Mouse (Mus musculus): ENCODE data around the gene Il22. TPM values are rescaled to one million over a fixed set of nuclear protein-coding genes. Genes with fewer than 3 reads are reported as not detected.

The Il22 gene
- not detected in 2 replicates for polyA plus RNA-seq (2012; ENCODE audit: low replicate concordance)

GRCm38 (mm10) chr10:118204642-118205041 lies at the start of gene Il22:
Gene Il22, plus strand, starts transcription at chr10:118204942.

GRCm38 (mm10) chr10:118240680-118241079 lies 35.9 kb downstream of the Il22 start, which contains the start of gene Gm32717:
Gene Gm32717, minus strand, starts transcription at chr10:118240780.

GRCm38 (mm10) chr10:118258388-118258787 lies 53.6 kb downstream of the Il22 start, which contains the start of gene Gm32802:
Gene Gm32802, plus strand, starts transcription at chr10:118258688.

Other genes starting within 250 kb of the Il22 start
- 9.1 and 28.1 TPM in 2 replicates for gene Mdm1, start 63.1 kb upstream of the Il22 start, polyA plus RNA-seq (2012; ENCODE audit: low replicate concordance)
- not detected in 2 replicates for gene Gm32717, start 35.8 kb downstream of the Il22 start, polyA plus RNA-seq (2012; ENCODE audit: low replicate concordance)
- not detected in 2 replicates for gene Gm32802, start 53.7 kb downstream of the Il22 start, polyA plus RNA-seq (2012; ENCODE audit: low replicate concordance)
- gene Iltifb, start 90.1 kb downstream of the Il22 start, polyA plus RNA-seq (2012; ENCODE audit: low replicate concordance) = not detected in 2 replicates
- not detected in 2 replicates for gene Gm9040, start 122.0 kb downstream of the Il22 start, polyA plus RNA-seq (2012; ENCODE audit: low replicate concordance)
- not detected in 2 replicates for gene Gm9044, start 127.5 kb downstream of the Il22 start, polyA plus RNA-seq (2012; ENCODE audit: low replicate concordance)
- gene Gm9045, start 132.9 kb downstream of the Il22 start, polyA plus RNA-seq (2012; ENCODE audit: low replicate concordance) = 0.33 TPM in 1 of 2 replicates, not detected in the other
- gene Gm9046, start 138.3 kb downstream of the Il22 start, polyA plus RNA-seq (2012; ENCODE audit: low replicate concordance) = not detected in 2 replicates
- gene Gm9048, start 143.7 kb downstream of the Il22 start, polyA plus RNA-seq (2012; ENCODE audit: low replicate concordance) = not detected in 2 replicates
- 0.33 TPM in 1 of 2 replicates, not detected in the other for gene Gm9049, start 149.2 kb downstream of the Il22 start, polyA plus RNA-seq (2012; ENCODE audit: low replicate concordance)
- not detected in 2 replicates for gene Ifng, start 236.1 kb downstream of the Il22 start, polyA plus RNA-seq (2012; ENCODE audit: low replicate concordance)